Mouse (Mus musculus): ENCODE measurements at regions not wholly inside any gene's neighbourhood (a gene's known extent, or its start where the extent isn't known, plus 50 kb on each side); places are given as distances from the start of the nearest gene placed in this dataset.

GRCm38 (mm10) chr11:64230071-64230470, 150.8 kb upstream of the Cox10 start:
- DNase-seq (ENCODE audit: low spot score in 2 of 2) = no peak

- no peak for DNase-seq (ENCODE audit: low spot score in 2 of 2)
Measured at GRCm38 (mm10) chr11:64220888-64221287, 141.6 kb upstream of the Cox10 start.

- DNase-seq (ENCODE audit: low spot score in 2 of 2) = no peak
Measured at GRCm38 (mm10) chr11:64217181-64217580, 137.9 kb upstream of the Cox10 start.

GRCm38 (mm10) chr11:64210916-64211315, 131.6 kb upstream of the Cox10 start:
- DNase-seq (ENCODE audit: low spot score in 2 of 2) = no peak

GRCm38 (mm10) chr11:64208306-64208705, 129.0 kb upstream of the Cox10 start:
- DNase-seq (ENCODE audit: low spot score in 2 of 2) = no peak

- DNase-seq (ENCODE audit: low spot score in 2 of 2) = no peak
Measured at GRCm38 (mm10) chr11:64207358-64207864, 128.1 kb upstream of the Cox10 start.

- DNase-seq (ENCODE audit: low spot score in 2 of 2) = no peak
Measured at GRCm38 (mm10) chr11:64206155-64206554, 126.9 kb upstream of the Cox10 start.

GRCm38 (mm10) chr11:64205069-64205468, 125.8 kb upstream of the Cox10 start:
- DNase-seq (ENCODE audit: low spot score in 2 of 2) = no peak

GRCm38 (mm10) chr11:64204305-64204704, 125.0 kb upstream of the Cox10 start:
- DNase-seq (ENCODE audit: low spot score in 2 of 2) = no peak

GRCm38 (mm10) chr11:64200874-64201273, 121.6 kb upstream of the Cox10 start:
- DNase-seq (ENCODE audit: low spot score in 2 of 2) = no peak

- no peak for DNase-seq (ENCODE audit: low spot score in 2 of 2)
Measured at GRCm38 (mm10) chr11:64195272-64195671, 116.0 kb upstream of the Cox10 start.

GRCm38 (mm10) chr11:64188701-64189100, 109.4 kb upstream of the Cox10 start:
- no peak for DNase-seq (ENCODE audit: low spot score in 2 of 2)

GRCm38 (mm10) chr11:64187488-64188444, 108.5 kb upstream of the Cox10 start:
- no peak for DNase-seq (ENCODE audit: low spot score in 2 of 2)

GRCm38 (mm10) chr11:64187007-64187406, 107.7 kb upstream of the Cox10 start:
- no peak for DNase-seq (ENCODE audit: low spot score in 2 of 2)

GRCm38 (mm10) chr11:64186590-64186989, 107.3 kb upstream of the Cox10 start:
- no peak for DNase-seq (ENCODE audit: low spot score in 2 of 2)

GRCm38 (mm10) chr11:64180036-64180435, 100.8 kb upstream of the Cox10 start:
- no peak for DNase-seq (ENCODE audit: low spot score in 2 of 2)

- DNase-seq (ENCODE audit: low spot score in 2 of 2) = no peak
Measured at GRCm38 (mm10) chr11:64173421-64174062, 94.3 kb upstream of the Cox10 start.

- no peak for DNase-seq (ENCODE audit: low spot score in 2 of 2)
Measured at GRCm38 (mm10) chr11:64172926-64173325, 93.7 kb upstream of the Cox10 start.

- no peak for DNase-seq (ENCODE audit: low spot score in 2 of 2)
Measured at GRCm38 (mm10) chr11:64168626-64169025, 89.4 kb upstream of the Cox10 start.

GRCm38 (mm10) chr11:64164796-64165195, 85.5 kb upstream of the Cox10 start:
- DNase-seq (ENCODE audit: low spot score in 2 of 2) = no peak

GRCm38 (mm10) chr11:64158281-64158680, 79.0 kb upstream of the Cox10 start:
- DNase-seq (ENCODE audit: low spot score in 2 of 2) = peak in 1 of 2 experiments; percentile 6

GRCm38 (mm10) chr11:64156640-64157039, 77.4 kb upstream of the Cox10 start:
- DNase-seq (ENCODE audit: low spot score in 2 of 2) = no peak

- no peak for DNase-seq (ENCODE audit: low spot score in 2 of 2)
Measured at GRCm38 (mm10) chr11:64139483-64139882, 60.2 kb upstream of the Cox10 start.

Data from right cerebral cortex, postnatal 36 days (tissue).